Mouse (Mus musculus): Measurements from ENCODE around the gene Lsm14a. TPM values are rescaled to one million over a fixed set of nuclear protein-coding genes. Genes with fewer than 3 reads are reported as not detected.
"Not testable (repeated sequence)": the region's sequence is repeated elsewhere in the genome, so short reads cannot be mapped to it uniquely, and the experiment has no call there.

The Lsm14a gene
- total RNA-seq, 2 experiments from 2014 or later, result 89.8 to 94.0 TPM

DNA sequence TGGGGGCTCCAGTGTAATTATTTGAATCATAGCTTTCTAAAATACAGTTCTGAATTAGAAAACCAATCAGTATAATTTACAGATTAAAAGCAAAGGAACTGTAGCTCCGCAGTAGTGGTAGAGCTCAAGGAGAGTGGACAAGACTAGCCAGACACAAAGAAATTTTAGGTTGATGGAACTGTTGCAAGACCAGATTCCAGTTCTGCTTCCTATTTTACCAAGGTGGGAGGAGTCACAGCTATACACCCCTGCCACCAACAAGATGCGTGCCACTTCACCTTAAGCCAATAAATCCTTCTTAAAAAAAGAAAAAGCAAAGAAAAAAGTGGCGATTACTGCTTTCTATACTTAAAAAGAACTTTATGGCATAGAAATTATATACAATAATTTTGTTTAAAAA, 12.8 kb downstream of the Lsm14a start:
- no peak for DNase-seq (ENCODE audit: low spot score in 2 of 2)

GRCm38 (mm10) chr7:34373906-34374305, 19.2 kb downstream of the Lsm14a start:
- no peak for DNase-seq (ENCODE audit: low spot score in 2 of 2)

- no peak for DNase-seq (ENCODE audit: low spot score in 2 of 2)
Observed at GRCm38 (mm10) chr7:34355629-34356028, 37.5 kb downstream of the Lsm14a start.

- no peak for DNase-seq (ENCODE audit: low spot score in 2 of 2)
Observed at GRCm38 (mm10) chr7:34351997-34352396, 41.1 kb downstream of the Lsm14a start.

GRCm38 (mm10) chr7:34350166-34350565, 42.9 kb downstream of the Lsm14a start:
- no peak for DNase-seq (ENCODE audit: low spot score in 2 of 2)

GRCm38 (mm10) chr7:34348011-34348410, 45.1 kb downstream of the Lsm14a start:
- DNase-seq (ENCODE audit: low spot score in 2 of 2), result no peak

- no peak for DNase-seq (ENCODE audit: low spot score in 2 of 2)
Observed at GRCm38 (mm10) chr7:34347041-34347440, 46.1 kb downstream of the Lsm14a start.

DNA sequence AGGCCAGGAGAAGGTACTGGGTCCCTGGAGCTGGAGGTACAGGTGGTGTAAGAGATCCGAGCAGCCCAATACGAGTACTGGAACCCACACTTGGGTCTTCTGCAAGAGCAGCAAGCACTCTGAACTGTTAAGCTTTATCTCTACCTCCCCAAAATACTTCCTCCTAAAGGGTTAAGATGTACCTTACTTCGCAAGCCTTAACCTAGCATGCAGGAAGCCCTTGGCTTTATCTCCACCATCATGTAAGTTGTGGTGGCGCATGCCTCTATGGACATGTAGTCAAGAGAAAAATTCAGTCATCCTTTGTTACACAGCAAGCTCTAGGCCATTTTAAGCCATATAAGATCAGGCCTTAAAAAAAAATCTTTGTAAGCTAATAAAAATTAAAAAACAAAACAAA, 46.6 kb downstream of the Lsm14a start:
- no peak for DNase-seq (ENCODE audit: low spot score in 2 of 2)

- DNase-seq (ENCODE audit: low spot score in 2 of 2), result peak in 1 of 2 experiments; percentile 34
Observed at GRCm38 (mm10) chr7:34342040-34342793, 50.9 kb downstream of the Lsm14a start.

GRCm38 (mm10) chr7:34340841-34341240, 52.3 kb downstream of the Lsm14a start:
- DNase-seq (ENCODE audit: low spot score in 2 of 2), result no peak

GRCm38 (mm10) chr7:34339164-34339489, 54.0 kb downstream of the Lsm14a start:
- no peak for DNase-seq (ENCODE audit: low spot score in 2 of 2)

GRCm38 (mm10) chr7:34338445-34339163, 54.5 kb downstream of the Lsm14a start:
- DNase-seq (ENCODE audit: low spot score in 2 of 2), result no peak

DNA sequence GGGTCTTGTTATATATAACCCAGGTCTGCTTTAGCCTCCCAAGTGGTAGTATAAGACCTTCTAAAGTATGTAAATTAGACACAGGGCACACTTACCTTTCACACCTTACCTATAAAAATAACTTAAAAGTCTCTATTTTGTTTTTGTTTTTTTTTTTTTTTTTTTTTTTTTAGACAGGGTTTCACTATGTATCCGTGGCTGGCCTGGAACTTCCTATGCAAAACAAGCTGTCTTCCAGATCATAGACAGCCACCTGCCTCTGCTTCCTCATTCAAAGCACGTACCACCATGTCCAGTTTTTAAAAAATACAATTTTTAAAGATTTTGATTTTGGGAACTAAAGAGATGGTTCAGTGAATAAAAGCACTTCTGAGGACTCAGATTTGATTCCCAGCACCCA, 55.8 kb downstream of the Lsm14a start:
- DNase-seq (ENCODE audit: low spot score in 2 of 2), result no peak

- not testable (repeated sequence) for DNase-seq (ENCODE audit: low spot score in 2 of 2)
Observed at GRCm38 (mm10) chr7:34336545-34336944, 56.6 kb downstream of the Lsm14a start.

DNA sequence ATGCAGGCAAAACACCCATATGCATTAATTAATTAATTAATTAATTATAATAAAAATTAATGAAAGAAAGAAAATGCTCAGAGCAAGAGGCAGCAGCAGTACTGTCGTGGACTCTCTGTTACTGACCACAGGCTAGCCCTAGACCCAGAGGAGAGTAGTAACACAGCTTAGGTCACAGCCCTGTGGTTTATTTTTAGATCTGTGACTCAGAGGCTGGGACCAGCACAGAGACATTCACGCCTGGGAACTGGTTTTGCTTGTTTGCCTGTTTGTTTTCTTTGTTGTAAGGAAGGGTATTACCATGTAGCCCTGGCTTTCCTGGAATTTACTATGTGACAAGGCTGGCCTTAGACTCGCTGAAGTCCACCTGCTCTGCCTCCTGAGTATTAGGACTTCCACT, 65.6 kb downstream of the Lsm14a start:
- no peak for DNase-seq (ENCODE audit: low spot score in 2 of 2)

GRCm38 (mm10) chr7:34324857-34325256, 68.3 kb downstream of the Lsm14a start:
- no peak for DNase-seq (ENCODE audit: low spot score in 2 of 2)

DNA sequence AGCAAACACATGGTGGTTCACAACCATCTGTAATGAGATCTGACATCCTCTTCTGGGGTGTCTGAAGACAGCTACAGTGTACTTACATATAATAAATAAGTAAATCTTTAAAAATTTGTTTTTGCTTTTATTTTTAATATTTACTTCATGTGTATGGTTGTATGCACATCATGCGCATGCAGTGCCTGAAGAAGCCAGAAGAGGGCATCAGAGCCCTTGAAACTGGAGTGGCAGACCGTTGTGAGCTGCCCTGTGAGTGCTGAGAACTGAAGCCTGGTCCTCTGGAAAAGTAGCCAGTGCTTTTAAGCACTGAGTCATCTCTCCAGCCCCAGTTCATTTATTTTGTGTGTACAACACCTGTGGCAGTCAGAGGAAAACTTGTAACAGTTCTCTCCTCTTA, 69.1 kb downstream of the Lsm14a start:
- DNase-seq (ENCODE audit: low spot score in 2 of 2), result no peak

GRCm38 (mm10) chr7:34323351-34323750, 69.8 kb downstream of the Lsm14a start:
- no peak for DNase-seq (ENCODE audit: low spot score in 2 of 2)

DNA sequence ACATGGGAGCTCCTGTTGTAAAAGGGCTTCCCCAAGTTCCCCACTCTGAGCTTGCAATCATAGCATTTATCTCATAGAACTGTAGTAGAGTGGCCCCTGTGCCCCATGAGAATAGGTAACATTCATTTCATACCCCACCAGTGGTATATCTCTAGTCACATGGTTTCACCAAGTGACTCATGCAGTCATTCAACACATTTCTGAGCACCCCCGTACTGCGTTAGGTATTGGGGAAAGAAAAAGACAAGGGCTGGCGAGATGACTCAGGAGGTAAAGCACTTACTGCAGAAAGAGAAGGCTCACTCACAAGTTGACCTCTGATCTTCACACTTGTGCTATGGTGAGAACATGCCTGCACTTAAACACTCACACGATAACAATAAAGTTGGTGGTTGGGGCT, 71.2 kb downstream of the Lsm14a start:
- no peak for DNase-seq (ENCODE audit: low spot score in 2 of 2)

GRCm38 (mm10) chr7:34321119-34321518, 72.0 kb downstream of the Lsm14a start:
- no peak for DNase-seq (ENCODE audit: low spot score in 2 of 2)

- peak; percentile 28 to 69 for DNase-seq (ENCODE audit: low spot score in 2 of 2)
Observed at GRCm38 (mm10) chr7:34319957-34320356, 73.2 kb downstream of the Lsm14a start.

DNA sequence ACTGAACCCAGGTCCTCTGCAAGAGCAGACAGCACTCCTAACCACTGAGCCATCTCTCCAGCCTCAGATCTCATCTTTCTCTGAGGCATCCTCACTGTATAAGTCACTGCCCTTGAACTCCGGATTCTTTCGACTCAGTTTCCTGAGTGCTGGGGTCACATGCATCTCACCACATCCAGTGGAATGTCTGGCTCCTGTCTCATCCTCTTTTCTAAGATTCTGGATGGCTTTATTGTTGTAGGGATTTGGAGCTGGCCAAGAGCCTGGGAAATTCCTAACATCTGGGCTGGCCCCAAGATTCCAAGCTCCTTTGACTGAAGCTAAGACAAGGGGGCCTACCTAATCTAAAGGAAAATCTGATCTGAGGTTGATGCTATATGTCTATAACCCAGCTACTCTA, 74.0 kb downstream of the Lsm14a start:
- no peak for DNase-seq (ENCODE audit: low spot score in 2 of 2)

Measured in layer of hippocampus, adult 18-20 months (tissue).